Mouse (Mus musculus) C2C12 (cell line): ENCODE results near the gene Hoxb8.

ENCODE experiments used
- CEBPB ChIP-seq: IDR thresholded peaks from one replicate; pipeline ENCODE4 v1.6.1; 2011; ENCODE audit warnings: low read depth, mild to moderate bottlenecking, control low read depth, moderate library complexity
- CTCF ChIP-seq: IDR thresholded peaks from one replicate; pipeline ENCODE4 v1.5.1; 2011; ENCODE audit not compliant: control insufficient read depth, insufficient read depth, insufficient read length
- MAX ChIP-seq: IDR thresholded peaks from one replicate; pipeline ENCODE4 v1.6.1; 2011; ENCODE audit warnings: mild to moderate bottlenecking, control low read depth
- USF1 ChIP-seq: IDR thresholded peaks from one replicate; pipeline ENCODE4 v1.6.1; 2011; ENCODE audit warnings: low read depth, mild to moderate bottlenecking, control low read depth, moderate library complexity

DNA sequence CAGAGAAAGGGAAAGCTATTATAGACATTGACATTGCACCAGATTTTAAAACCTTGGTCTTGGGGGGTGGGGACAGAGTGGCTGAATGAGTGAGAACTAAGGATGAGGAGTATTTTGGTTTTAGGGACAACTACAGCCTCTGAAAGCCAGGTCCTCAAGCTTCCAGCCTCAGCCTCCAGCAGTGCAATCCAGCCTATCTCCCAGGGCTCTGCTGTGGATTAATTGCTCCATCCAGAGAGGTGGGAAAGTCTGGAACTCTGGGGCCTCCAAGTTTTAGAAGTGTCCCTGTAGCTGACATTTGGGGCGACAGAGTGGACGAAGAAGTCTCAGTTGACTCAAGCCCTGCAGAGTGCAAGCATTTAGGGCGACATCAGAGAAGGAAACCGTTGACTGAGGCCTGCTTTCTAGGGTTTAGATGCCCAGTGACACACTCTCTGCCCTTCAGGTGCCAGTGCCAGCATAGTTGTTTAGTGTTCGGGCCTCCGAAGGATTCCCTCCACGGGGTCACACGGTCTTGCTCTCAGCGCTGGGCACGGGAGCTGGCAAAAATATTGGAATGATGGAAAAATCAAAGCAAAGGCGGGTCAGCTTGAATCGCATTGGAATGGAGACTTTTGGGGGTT, 32.2 kb downstream of the Hoxb8 start:
- TF ChIP-seq CTCF = no peak
- TF ChIP-seq CEBPB = no peak
- TF ChIP-seq MAX = no peak
- no peak for TF ChIP-seq USF1
